Mouse (Mus musculus) cerebellum, adult 2 months (tissue): Measurements from ENCODE around the gene Myo15.

Experiments
- CTCF ChIP-seq: fragments of 200-500 bp; IDR thresholded peaks from 2 replicates; pipeline ENCODE4 v1.5.1; 2011; ENCODE audit warnings: low read depth, mild to moderate bottlenecking, control low read depth, low read length, moderate library complexity, borderline replicate concordance; ENCODE audit not compliant: insufficient read depth
- POLR2A ChIP-seq: fragments of 200-500 bp; IDR thresholded peaks from 2 replicates; pipeline ENCODE4 v1.6.1; 2011; ENCODE audit warnings: low read length, control low read depth, borderline replicate concordance; ENCODE audit not compliant: insufficient read depth

DNA sequence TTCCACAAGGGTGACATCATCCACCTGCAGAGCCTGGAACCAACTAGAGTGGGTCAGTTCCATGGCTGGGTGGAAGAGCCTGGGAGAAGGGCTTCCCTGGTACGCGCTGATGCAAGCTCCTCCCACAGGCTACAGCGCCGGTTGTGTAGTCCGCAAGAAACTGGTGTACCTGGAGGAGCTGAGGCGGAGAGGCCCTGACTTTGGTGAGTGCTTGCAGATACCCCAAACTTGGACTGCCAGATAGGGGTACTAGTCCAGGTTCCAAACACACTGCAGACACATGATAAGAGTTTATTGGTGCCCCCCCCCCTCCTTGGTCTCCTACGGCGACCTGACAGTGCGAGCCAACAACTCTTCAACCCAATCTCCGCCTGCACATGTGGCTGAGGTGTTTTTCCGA is 39.8 kb downstream of the Myo15 start:
- TF ChIP-seq CTCF (no peak), POLR2A (no peak)
